Mouse (Mus musculus): ENCODE measurements around the gene Taf9.

Gene Taf9

GRCm38 (mm10) chr13:100651439-100652186 is at the start of gene Taf9:
Gene Taf9, plus strand, starts transcription at chr13:100651579.
- no peak for DNase-seq (ENCODE audit: low spot score)

- DNase-seq (ENCODE audit: low spot score) = no peak
Observed at GRCm38 (mm10) chr13:100602239-100602902, 49.0 kb upstream of the Taf9 start.

GRCm38 (mm10) chr13:100603031-100603737 is 48.2 kb upstream of the Taf9 start:
- DNase-seq (ENCODE audit: low spot score) = no peak

- no peak for DNase-seq (ENCODE audit: low spot score)
Observed at GRCm38 (mm10) chr13:100603738-100604095, 47.7 kb upstream of the Taf9 start.

GRCm38 (mm10) chr13:100605845-100606244 is 45.5 kb upstream of the Taf9 start:
- DNase-seq (ENCODE audit: low spot score) = no peak

- no peak for DNase-seq (ENCODE audit: low spot score)
Observed at GRCm38 (mm10) chr13:100607756-100608155, 43.6 kb upstream of the Taf9 start.

- no peak for DNase-seq (ENCODE audit: low spot score)
Observed at GRCm38 (mm10) chr13:100611266-100611665, 40.1 kb upstream of the Taf9 start.

GRCm38 (mm10) chr13:100612251-100612650 is 39.1 kb upstream of the Taf9 start:
- DNase-seq (ENCODE audit: low spot score) = no peak

- no peak for DNase-seq (ENCODE audit: low spot score)
Observed at GRCm38 (mm10) chr13:100612903-100613302, 38.5 kb upstream of the Taf9 start.

GRCm38 (mm10) chr13:100616181-100617087 is 34.9 kb upstream of the Taf9 start, which contains the start of gene Marveld2:
Gene Marveld2, minus strand, starts transcription at chr13:100616971.
- DNase-seq (ENCODE audit: low spot score) = no peak

GRCm38 (mm10) chr13:100617583-100617982 is 33.8 kb upstream of the Taf9 start:
- no peak for DNase-seq (ENCODE audit: low spot score)

- no peak for DNase-seq (ENCODE audit: low spot score)
Observed at GRCm38 (mm10) chr13:100622241-100622640, 29.1 kb upstream of the Taf9 start.

GRCm38 (mm10) chr13:100634106-100634691 is 17.2 kb upstream of the Taf9 start:
- DNase-seq (ENCODE audit: low spot score) = no peak

GRCm38 (mm10) chr13:100642471-100643209 is 8.7 kb upstream of the Taf9 start:
- DNase-seq (ENCODE audit: low spot score) = no peak

GRCm38 (mm10) chr13:100648223-100648622 is 3.2 kb upstream of the Taf9 start:
- no peak for DNase-seq (ENCODE audit: low spot score)

GRCm38 (mm10) chr13:100650550-100651438 is 585 bp upstream of the Taf9 start, which contains the start of the genes Ak6 and Rad17:
Gene Ak6, plus strand, starts transcription at chr13:100650979.
Gene Rad17, minus strand, starts transcription at chr13:100651051.
- peak; percentile 87 for DNase-seq (ENCODE audit: low spot score)

GRCm38 (mm10) chr13:100658091-100658490 is 6.7 kb downstream of the Taf9 start:
- DNase-seq (ENCODE audit: low spot score) = no peak

GRCm38 (mm10) chr13:100659864-100660456 is 8.6 kb downstream of the Taf9 start:
- no peak for DNase-seq (ENCODE audit: low spot score)
